Mouse (Mus musculus) hindlimb bud, embryonic 11.5 days (tissue): ENCODE results near the gene Map3k14.

Source experiments
- DNase-seq: peaks from one replicate; pipeline ENCODE4 v3.0.0-alpha.2; 2012; ENCODE audit warnings: low read depth, low spot score; ENCODE audit errors: extremely low spot score

Gene Map3k14

GRCm38 (mm10) chr11:103177815-103178485 is 89.3 kb downstream of the Map3k14 start:
- DNase-seq: no peak

DNA sequence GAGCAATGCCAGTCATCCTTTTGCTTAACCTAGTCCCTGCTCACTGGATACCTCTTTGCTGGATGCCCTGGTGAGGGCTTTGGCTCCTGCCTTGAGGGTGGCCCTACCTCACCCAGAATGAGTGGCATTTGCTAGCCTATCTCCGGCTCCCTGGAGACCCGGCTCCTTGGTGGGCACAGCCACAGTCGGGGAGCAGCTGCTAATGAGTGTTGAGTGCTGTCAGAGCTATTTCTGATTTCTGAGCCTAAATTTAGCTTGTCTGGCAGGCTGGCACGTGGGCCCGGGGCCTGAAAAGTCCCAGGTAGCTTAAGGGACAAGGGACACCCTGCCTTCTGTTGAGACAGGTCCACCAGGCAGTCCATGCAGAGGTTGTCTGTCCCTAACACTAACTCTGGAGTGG is 90.1 kb downstream of the Map3k14 start:
- no peak for DNase-seq

GRCm38 (mm10) chr11:103176510-103176909 is 90.8 kb downstream of the Map3k14 start:
- no peak for DNase-seq

DNA sequence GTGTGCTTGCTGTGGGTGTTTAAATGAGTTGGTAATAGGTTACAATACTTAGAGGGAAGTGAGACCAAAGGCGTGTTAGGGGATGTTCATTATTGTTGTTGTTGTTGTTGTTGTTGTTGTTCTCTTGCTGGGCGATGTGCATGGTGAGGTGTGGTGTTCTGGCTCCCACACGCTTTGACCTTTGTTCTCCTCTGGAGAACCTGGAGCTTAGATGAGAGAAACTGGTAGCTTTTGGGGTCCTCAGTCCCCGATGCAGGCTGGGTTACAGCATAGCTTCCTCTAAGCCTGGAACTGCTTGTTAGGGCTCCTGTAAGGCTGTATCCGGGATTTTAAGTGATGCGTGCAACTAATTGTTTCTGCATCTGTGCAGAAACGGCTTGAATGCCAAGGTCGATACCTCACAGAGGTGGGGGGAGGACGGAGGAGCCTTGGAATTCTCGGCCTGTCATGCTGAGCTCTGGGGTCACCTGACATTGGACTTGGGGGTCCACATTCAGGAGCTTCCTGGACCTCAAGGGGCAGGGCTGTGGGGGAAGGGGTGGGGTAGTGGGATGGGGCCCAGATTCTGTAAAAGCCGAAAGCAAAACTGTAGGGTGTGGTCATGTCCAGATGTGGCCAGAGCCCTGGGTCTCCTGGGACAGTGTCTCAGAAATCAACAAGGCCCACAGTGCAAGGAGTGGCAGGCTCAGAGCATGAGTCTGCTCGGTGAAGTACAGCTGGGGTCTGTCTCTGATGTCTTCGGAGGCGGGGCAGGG is 91.4 kb downstream of the Map3k14 start:
- DNase-seq: no peak

GRCm38 (mm10) chr11:103174891-103175391 is 92.3 kb downstream of the Map3k14 start:
- DNase-seq: no peak

GRCm38 (mm10) chr11:103174411-103174832 is 92.8 kb downstream of the Map3k14 start:
- DNase-seq: no peak

- DNase-seq: no peak
Observed at GRCm38 (mm10) chr11:103173771-103174344, 93.4 kb downstream of the Map3k14 start.

DNA sequence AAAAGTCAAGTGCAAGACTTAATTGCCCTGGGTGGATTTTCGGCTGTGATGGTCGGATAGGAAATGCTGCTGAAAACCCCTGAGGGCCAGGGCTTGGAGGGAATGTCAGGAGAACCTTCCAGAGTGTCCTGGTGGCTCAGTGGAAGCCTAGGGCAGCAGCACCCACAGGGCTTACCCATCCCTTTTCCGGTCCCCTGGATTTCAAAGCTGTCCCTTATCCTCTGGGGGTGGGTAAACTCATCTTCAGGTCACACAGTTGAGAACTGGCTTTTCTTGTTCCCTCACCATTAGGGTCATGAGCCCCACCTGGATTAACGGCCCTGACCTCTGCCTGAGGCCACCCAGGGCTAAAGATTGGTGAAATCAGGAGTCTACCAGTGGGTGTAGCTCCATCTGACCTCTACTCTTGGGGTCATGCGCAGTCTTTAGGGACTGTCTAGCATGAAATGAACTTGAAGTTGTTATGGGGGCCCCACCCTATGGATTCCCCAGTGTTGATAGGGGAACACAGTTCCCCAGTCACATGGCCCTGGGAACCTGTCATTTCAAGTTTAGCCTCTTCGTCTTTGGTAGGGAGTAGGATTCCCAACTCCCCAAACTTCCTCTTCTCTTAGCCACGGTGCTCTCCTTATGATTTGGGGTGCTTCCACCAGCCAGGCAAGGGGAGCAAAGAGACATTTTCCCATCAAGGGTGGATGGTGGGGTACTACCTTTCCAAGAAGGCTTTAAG is 94.1 kb downstream of the Map3k14 start:
- DNase-seq: no peak

DNA sequence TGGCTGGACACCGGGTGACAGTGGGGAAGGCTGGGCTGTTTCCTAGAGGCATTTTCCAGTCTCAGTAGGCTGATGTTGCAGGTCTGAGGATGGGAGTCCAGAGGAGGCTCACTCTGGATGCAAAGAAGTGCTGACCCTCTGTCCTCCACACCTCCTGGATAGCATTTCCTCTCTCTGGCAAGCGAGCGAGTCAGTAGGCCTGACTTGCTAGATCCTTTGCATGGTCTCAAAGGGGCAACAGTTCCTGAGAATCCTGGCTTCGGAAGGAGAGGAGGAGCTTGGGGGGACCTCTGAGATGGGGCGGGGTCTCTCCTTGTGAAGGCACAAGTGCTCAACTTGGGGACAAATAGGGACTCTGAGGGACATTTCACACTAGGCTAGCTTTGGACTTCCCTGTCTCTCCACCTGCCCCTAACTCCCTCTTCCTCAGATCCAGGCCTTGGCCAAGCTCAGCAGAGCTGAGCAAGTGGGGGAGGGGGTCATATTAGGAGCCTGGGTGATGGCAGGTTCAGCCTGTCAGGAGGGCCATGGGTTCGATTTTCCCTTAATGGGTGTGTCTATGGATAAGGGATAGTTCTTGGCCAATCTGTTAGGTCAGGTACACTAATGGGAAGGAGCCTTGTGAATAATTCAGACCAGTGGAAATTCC is 94.8 kb downstream of the Map3k14 start:
- no peak for DNase-seq

GRCm38 (mm10) chr11:103171703-103172391 is 95.4 kb downstream of the Map3k14 start:
- no peak for DNase-seq

- no peak for DNase-seq
Observed at GRCm38 (mm10) chr11:103171286-103171620, 96.0 kb downstream of the Map3k14 start.

DNA sequence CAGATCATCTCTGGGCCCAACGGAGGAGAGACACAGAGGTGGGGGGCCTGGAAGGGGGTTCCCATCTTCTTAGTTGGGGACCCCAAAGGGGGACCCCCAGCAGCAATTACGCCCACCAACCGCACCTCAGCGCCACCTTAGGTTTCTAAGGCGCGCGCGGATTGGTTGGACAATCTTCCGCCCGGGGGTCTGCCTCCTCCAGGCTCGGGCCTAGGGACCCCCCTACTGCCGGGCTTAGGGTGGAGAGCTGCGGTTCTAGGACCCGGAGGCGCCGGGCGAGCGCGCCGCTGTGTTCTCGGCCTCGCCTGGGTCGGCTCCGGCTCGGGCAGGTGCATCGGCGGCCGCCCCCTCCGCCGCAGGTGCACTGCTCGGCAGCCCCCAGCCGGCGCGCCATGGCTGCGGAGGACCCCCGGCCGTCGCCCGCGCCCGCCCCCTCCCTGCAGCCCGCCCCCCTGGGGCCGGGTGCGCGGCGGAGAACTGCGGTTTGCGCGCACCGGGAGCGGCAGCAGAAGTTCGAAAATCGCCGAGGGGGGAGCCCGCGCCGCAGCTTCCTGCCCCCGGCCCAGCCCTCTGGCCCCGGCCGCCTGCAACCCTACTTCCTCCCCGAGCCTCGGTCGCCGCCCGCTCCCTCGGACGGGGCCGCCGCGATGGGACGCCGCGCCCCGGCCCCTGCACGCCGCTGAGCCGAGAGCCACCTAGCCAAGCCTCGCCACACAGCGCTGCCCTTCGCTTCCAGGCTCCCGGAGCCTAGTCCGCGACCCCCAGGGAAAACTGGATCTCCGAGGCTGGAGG is 96.6 kb downstream of the Map3k14 start, which contains the start of gene Fmnl1:
Fmnl1 (plus strand) TSS at position 614 of the 792 bp plus-strand sequence.
- DNase-seq: no peak

DNA sequence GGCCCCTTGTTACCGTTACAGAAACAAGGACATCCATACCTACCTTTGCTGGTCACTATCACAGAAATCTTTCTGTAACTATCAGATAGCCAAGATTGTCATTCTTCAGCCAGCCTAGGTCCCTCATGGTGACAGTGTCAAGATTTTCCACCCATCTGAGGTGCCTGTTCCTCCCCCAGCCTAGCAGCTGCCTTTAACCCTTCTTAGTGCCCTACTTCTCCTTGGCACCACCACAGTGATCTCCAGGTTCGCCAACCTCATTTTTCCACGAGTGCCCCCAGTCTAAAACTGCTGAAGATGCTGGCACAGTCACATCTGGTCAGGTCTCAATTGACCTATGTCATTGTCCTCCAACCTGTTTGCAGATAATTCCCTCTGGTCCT is 97.2 kb downstream of the Map3k14 start:
- DNase-seq: no peak
